Mouse (Mus musculus): ENCODE results near the gene Hivep2. TPM values are rescaled to one million over a fixed set of nuclear protein-coding genes. Genes with fewer than 3 reads are reported as not detected.

Gene Hivep2
- total and polyA plus RNA-seq, 3 experiments, result 0.16 TPM; not detected in 2

DNA sequence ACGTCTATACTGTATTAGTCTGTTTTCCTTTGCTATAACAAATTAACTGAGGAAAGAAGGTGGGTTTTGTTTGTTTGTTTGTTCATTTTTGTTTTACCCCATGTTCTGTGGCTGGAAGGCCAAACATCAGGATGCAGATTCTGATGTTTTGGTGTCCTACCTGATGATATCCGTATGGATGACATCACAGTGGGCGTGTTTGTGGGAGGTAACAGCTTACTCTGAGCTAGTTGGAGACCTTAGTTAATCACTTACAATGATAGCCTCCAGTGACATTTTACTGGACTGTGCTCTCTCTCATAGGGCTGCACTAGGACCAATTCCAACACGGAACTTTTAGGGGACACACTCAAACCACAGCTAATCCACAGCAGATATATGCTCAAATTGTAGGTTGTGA is 128.2 kb downstream of the Hivep2 start:
- TF ChIP-seq GATA2 (IDR thresholded peaks at IDR 0.05; ENCODE audit: borderline replicate concordance, low read depth, low read length) (no peak), CTCF (IDR thresholded peaks at IDR 0.05; ENCODE audit: low read depth, low read length) (no peak), GATA1 (IDR thresholded peaks at IDR 0.05; ENCODE audit: borderline replicate concordance, low read length) (no peak), POLR2AphosphoS5 (IDR thresholded peaks at IDR 0.05; ENCODE audit: insufficient replicate concordance, low read depth, low read length) (no peak), TAL1 (conservative IDR thresholded peaks at IDR 0.05; ENCODE audit: low read depth, low read length) (no peak)
- Histone ChIP-seq H3K36me3 (replicated peaks) (no peaks in the 10 kb centered on the region), H3K9me3 (replicated peaks) (no peaks in the 10 kb centered on the region), H3K27me3 (ENCODE audit: insufficient read depth, low read length) (no peaks in the 10 kb centered on the region), H3K4me3 (ENCODE audit: low read depth, low read length) (no peak overlapping the region), H3K4me1 (ENCODE audit: insufficient read depth, low read depth, low read length) (no peaks in the 10 kb centered on the region)
- no peak for DNase-seq (ENCODE audit: low spot score)
- no peak for ATAC-seq (ENCODE audit: extremely low read depth, insufficient number of reproducible peaks, low FRiP score, poor library complexity, severe bottlenecking)

DNA sequence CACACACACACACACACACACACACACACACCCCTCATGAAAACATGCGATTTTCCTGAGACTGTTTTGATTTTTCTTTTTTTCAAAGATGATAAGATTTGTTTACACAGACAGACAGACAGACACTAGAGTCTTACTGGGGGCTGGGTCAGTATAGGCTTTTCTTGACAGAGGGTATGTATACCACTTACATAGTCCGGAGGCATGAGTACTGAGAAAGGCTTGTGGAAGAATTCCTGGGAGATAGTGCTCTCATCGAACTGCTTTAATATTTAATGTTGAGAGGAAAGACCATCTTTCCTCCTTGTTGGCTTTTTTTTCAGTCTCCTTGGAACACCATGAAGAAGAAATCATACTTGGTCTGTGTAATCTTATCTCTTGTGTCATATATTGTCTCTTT is 130.2 kb downstream of the Hivep2 start:
- no peak overlapping the region for H3K4me3 ChIP-seq (ENCODE audit: low read depth, low read length)
- no peak for ATAC-seq (ENCODE audit: extremely low read depth, insufficient number of reproducible peaks, low FRiP score, poor library complexity, severe bottlenecking)

DNA sequence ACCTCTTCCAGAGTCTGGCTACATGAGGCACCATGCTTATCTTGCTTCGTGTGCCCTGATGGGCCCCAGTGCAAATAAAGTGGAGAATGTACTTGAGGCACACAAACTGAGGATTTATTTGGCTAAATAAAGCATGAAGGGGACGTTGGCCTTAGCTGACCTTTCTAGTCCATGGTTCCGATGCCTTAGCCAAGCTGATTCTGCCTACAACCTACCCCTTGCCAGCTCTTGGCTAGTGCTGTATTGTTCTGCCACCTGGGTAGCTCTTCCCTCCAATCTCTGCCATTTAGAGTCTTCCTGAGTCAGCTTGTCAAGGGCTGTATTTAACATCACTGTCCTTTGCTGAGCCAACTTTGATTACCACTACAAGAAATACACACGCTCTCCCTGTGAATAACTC is 133.3 kb downstream of the Hivep2 start:
- H3K4me3 ChIP-seq (ENCODE audit: low read depth, low read length), result no peak overlapping the region
- TF ChIP-seq GATA1 (IDR thresholded peaks at IDR 0.05; ENCODE audit: borderline replicate concordance, low read length) (no peak), GATA2 (IDR thresholded peaks at IDR 0.05; ENCODE audit: borderline replicate concordance, low read depth, low read length) (no peak), POLR2AphosphoS5 (IDR thresholded peaks at IDR 0.05; ENCODE audit: insufficient replicate concordance, low read depth, low read length) (no peak), CTCF (IDR thresholded peaks at IDR 0.05; ENCODE audit: low read depth, low read length) (no peak), TAL1 (conservative IDR thresholded peaks at IDR 0.05; ENCODE audit: low read depth, low read length) (no peak)
- ATAC-seq (ENCODE audit: extremely low read depth, insufficient number of reproducible peaks, low FRiP score, poor library complexity, severe bottlenecking) (no peak), DNase-seq (ENCODE audit: low spot score) (no peak)
- no peaks in the 10 kb centered on the region for H3K36me3 ChIP-seq (replicated peaks)
- no peaks in the 10 kb centered on the region for H3K27me3 ChIP-seq (ENCODE audit: insufficient read depth, low read length)
- no peaks in the 10 kb centered on the region for H3K9me3 ChIP-seq (replicated peaks)
- no peaks in the 10 kb centered on the region for H3K4me1 ChIP-seq (ENCODE audit: insufficient read depth, low read depth, low read length)

More for the DNA sequence above, 130.2 kb downstream of the Hivep2 start:
- H3K9me3 ChIP-seq (replicated peaks), result no peaks in the 10 kb centered on the region
- H3K27me3 ChIP-seq (ENCODE audit: insufficient read depth, low read length), result no peaks in the 10 kb centered on the region
- no peak for DNase-seq (ENCODE audit: low spot score)
- no peaks in the 10 kb centered on the region for H3K36me3 ChIP-seq (replicated peaks)
- H3K4me1 ChIP-seq (ENCODE audit: insufficient read depth, low read depth, low read length), result no peaks in the 10 kb centered on the region
- TF ChIP-seq CTCF (IDR thresholded peaks at IDR 0.05; ENCODE audit: low read depth, low read length) (no peak), GATA1 (IDR thresholded peaks at IDR 0.05; ENCODE audit: borderline replicate concordance, low read length) (no peak), POLR2AphosphoS5 (IDR thresholded peaks at IDR 0.05; ENCODE audit: insufficient replicate concordance, low read depth, low read length) (no peak), TAL1 (conservative IDR thresholded peaks at IDR 0.05; ENCODE audit: low read depth, low read length) (no peak), GATA2 (IDR thresholded peaks at IDR 0.05; ENCODE audit: borderline replicate concordance, low read depth, low read length) (no peak)

- Histone ChIP-seq H3K27me3 (ENCODE audit: insufficient read depth, low read length) (no peaks in the 10 kb centered on the region), H3K4me3 (ENCODE audit: low read depth, low read length) (no peak overlapping the region), H3K9me3 (replicated peaks) (no peaks in the 10 kb centered on the region), H3K36me3 (replicated peaks) (no peaks in the 10 kb centered on the region), H3K4me1 (ENCODE audit: insufficient read depth, low read depth, low read length) (no peaks in the 10 kb centered on the region)
- ATAC-seq (ENCODE audit: extremely low read depth, insufficient number of reproducible peaks, low FRiP score, poor library complexity, severe bottlenecking) (no peak), DNase-seq (ENCODE audit: low spot score) (no peak)
- no peak for TF ChIP-seq TAL1 (conservative IDR thresholded peaks at IDR 0.05; ENCODE audit: low read depth, low read length)
- TF ChIP-seq POLR2AphosphoS5 (IDR thresholded peaks at IDR 0.05; ENCODE audit: insufficient replicate concordance, low read depth, low read length), result no peak
- TF ChIP-seq GATA1 (IDR thresholded peaks at IDR 0.05; ENCODE audit: borderline replicate concordance, low read length), result no peak
- TF ChIP-seq CTCF (IDR thresholded peaks at IDR 0.05; ENCODE audit: low read depth, low read length), result no peak
- no peak for TF ChIP-seq GATA2 (IDR thresholded peaks at IDR 0.05; ENCODE audit: borderline replicate concordance, low read depth, low read length)
These were observed 134.2 kb downstream of the Hivep2 start for GRCm38 (mm10) chr10:14100041-14100440.

GRCm38 (mm10) chr10:14100847-14101246 is 135.0 kb downstream of the Hivep2 start:
- no peak overlapping the region for H3K4me3 ChIP-seq (ENCODE audit: low read depth, low read length)
- no peaks in the 10 kb centered on the region for H3K4me1 ChIP-seq (ENCODE audit: insufficient read depth, low read depth, low read length)
- DNase-seq (ENCODE audit: low spot score), result no peak
- H3K27me3 ChIP-seq (ENCODE audit: insufficient read depth, low read length), result no peaks in the 10 kb centered on the region
- ATAC-seq (ENCODE audit: extremely low read depth, insufficient number of reproducible peaks, low FRiP score, poor library complexity, severe bottlenecking), result no peak
- no peaks in the 10 kb centered on the region for H3K36me3 ChIP-seq (replicated peaks)
- H3K9me3 ChIP-seq (replicated peaks), result no peaks in the 10 kb centered on the region
- TF ChIP-seq TAL1 (conservative IDR thresholded peaks at IDR 0.05; ENCODE audit: low read depth, low read length) (no peak), GATA2 (IDR thresholded peaks at IDR 0.05; ENCODE audit: borderline replicate concordance, low read depth, low read length) (no peak), CTCF (IDR thresholded peaks at IDR 0.05; ENCODE audit: low read depth, low read length) (no peak)

DNA sequence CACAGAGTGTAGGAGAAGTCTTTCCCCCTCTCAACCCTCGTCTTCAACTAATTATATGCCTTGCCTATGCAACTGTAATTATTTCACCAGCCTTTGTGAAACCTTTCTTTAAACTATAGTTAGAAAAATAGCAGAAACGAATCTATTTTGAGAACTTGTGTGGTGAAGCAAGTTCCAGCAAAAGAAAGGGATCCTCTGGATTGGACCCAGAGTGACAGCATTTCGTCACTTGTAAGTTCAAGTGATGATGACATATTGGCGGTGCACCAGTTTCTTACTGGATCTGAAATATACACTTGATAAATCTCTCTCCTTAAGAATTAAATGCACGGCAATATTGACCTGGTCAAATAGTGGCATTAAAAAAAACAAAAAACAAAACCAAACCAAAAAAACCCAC is 136.1 kb downstream of the Hivep2 start:
- Histone ChIP-seq H3K4me1 (ENCODE audit: insufficient read depth, low read depth, low read length) (no peaks in the 10 kb centered on the region), H3K36me3 (replicated peaks) (no peaks in the 10 kb centered on the region), H3K27me3 (ENCODE audit: insufficient read depth, low read length) (no peaks in the 10 kb centered on the region), H3K9me3 (replicated peaks) (no peaks in the 10 kb centered on the region), H3K4me3 (ENCODE audit: low read depth, low read length) (no peak overlapping the region)
- ATAC-seq (ENCODE audit: extremely low read depth, insufficient number of reproducible peaks, low FRiP score, poor library complexity, severe bottlenecking), result no peak
- TF ChIP-seq CTCF (IDR thresholded peaks at IDR 0.05; ENCODE audit: low read depth, low read length) (no peak), POLR2AphosphoS5 (IDR thresholded peaks at IDR 0.05; ENCODE audit: insufficient replicate concordance, low read depth, low read length) (no peak), GATA2 (IDR thresholded peaks at IDR 0.05; ENCODE audit: borderline replicate concordance, low read depth, low read length) (no peak)
- DNase-seq (ENCODE audit: low spot score), result no peak
